Mouse (Mus musculus) lung, postnatal 10 days (tissue): ENCODE measurements around the gene Asah2.
"Not testable (repeated sequence)": the region's sequence is repeated elsewhere in the genome, so short reads cannot be mapped to it uniquely, and the experiment has no call there.

Source experiments
- DNase-seq: peaks from one replicate; pipeline ENCODE4 v3.0.0; 2021

The Asah2 gene

DNA sequence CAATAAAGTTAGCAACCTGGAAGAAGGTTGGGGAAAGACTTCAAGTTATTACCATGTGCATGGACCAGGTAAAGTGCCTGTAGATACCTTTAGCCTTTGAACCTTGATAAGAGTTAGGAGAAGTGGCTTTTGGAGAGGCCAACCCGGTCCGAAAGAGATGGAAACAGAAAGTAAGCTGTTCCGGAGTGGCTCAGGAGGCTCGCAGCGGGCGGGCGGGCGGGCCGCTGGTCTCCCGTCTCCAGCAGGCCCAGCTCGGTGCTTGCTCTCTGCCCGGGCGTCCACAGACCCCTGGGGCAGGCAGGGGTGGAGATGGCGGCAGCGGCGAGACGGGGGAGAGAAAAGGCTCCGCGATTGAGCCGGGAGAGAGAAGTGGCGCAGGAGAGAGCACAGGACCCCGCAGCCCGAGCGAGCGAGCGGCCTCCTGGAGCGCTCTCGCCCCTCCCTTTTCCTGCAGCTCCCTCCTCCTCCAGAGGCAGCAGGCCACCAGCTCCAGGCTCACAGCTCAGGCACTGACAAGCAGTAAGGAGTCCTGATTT, at the start of gene Asah2:
Asah2 (minus strand) TSS at position 441 of the 536 bp plus-strand sequence.
- peak; percentile 88 for DNase-seq

DNA sequence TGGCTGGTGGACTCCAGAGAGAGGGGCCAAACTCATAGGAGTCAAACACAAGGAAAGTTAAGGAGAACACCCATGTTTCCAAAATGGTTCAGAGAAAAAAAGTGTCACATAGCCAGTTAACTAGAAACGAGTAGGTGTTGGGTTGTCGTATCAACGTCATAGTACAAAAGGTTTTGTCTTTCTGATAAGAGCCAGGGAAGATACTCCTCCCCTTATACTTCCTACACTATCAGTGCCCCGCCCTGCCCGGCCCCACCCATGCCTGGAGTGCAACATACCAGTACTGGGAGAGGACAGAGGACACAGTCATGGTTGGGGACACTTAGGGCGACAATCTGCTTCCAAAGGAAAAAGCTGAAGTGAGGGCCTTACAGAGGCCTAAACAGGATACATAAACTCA, 49.0 kb upstream of the Asah2 start:
- no peak for DNase-seq

DNA sequence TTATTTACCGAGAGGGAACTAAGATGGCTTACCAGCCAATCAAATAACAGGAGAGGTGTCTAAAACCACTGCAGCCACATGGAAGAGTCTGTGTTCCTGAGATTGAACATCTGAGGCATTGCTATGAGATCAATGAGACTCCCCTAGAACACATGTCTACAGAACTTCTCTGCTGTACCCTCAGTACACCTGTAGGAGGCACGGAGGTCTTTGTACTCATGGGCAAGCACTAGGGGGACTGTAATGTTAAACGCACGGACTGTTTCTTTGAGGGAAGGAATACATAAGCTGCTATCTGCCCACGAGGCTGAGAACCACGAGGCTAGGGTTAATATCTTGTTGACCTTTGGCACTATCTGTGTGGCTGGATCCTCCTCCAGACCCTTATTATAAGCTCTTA, 44.5 kb upstream of the Asah2 start:
- DNase-seq = no peak

DNA sequence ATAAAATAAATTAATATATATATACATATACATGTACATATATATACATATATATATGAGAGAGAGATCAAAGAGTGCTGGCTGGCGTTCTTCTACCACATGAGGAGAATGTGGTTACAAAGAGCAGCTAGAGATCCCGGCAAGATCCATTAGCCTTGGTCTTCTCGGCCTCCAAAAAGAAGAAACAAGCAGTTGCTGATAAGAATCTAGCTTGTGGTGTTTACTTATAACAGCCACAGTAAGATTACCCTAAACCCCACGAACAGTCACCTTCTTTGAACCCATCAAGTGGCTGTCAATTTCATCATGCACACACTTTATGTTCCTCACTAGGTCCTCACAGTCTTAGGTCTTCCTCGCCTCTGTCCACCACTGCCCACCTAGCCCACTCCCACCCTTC, 40.7 kb upstream of the Asah2 start:
- DNase-seq = no peak

DNA sequence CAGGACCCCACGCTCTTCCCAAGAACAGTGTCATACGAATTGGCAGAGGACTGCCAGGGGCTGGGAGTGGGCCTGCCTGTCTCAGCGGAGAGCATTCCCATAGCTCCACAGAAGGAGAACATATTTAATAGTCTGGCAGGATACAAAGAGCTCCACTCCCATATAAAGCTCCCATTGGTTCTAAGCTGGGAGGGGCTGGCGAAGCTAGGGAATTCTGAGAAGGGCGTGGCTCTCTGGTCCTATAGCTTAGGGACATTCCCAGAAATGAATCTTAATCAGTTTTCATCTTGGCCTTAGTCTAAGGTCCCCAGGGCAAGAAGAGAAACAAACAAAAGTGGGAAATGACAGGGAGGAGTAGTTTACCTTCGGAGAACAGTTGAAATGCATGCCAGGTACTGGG, 34.4 kb upstream of the Asah2 start:
- DNase-seq = no peak

DNA sequence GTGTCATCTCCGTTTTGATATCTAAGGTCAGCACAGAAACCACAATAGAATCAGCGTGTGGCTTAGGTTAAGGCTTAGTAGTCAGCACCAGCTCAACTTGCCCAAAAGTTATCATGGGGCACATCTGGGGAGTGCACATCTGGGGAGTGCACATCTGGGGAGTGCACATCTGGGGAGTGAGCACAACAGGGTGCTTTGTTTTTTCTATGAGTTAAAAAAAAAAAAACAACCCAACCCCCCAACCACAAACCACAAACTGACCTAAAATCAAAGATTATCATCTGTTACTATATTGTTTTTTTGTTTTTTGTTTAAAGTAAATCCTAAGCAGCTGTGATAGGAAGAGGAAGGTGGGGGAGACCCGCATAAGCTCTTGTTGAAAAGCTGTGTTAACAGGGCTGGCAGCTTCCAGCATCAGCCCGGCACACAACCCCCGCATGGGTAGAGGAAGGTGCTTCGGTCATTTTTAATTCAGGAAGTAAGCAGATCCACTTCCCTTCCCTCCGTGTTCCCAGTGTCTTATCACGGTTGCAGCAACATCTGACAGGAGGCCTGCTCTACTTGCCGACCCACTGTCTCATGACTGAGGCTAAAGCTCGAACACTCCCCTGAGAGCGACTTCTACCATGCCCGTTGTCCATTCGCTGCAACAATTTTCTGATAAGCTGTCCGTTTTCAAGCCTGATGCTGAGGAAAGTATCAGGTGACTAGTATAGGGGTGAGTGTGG, 30.5 kb upstream of the Asah2 start:
- DNase-seq = no peak

DNA sequence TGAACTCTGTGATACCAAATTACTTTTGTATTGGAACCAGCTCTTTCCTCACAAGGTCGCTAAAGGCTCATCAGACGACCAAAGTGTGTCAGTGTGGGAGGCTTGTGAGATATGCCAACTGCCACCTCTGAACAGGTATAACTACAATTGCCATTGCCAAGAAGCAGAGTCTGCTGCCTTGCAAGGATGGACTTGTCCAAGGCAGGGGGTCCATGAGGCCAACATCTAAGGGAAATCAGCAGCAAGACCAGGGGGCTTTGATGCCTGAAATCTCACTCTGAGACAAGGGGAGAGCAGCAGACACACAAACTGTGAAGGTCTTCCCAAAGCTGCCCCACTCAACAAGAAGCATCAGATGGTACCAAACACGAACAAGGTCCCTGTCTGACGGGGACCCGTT, 29.9 kb upstream of the Asah2 start:
- DNase-seq = no peak

DNA sequence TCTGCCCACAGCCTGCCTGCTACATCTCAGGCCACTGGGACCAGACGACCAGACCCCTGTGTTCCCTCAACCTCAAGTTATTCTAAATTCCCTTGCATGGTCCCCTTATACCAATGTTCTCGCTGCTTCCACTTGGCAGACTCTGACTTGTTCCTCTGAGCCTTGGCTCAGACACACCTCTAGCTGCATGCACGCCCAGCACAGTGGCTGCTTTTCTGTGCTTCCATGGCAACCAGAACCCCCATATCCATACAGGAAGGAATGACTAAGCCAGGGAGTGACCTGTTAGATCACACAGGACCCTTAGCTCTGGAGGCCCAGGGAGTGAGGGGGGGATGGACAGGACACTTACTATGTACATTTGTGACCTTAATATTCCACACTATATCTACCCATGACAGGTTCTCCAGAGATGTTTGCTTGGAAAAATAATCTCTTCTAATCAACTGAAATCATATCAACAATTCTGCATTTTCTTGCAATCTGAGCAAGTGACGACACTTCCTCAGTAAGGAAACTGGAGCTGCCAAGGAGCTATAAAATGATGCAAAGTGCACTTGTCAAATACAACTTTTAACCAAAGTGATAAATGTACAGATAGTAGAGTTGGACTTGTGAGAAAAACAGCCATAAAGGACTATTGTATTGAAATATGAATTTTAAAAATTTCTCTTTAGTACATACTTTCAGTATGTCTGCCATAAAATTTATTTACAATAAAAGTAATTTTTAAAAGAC, 29.0 kb upstream of the Asah2 start:
- no peak for DNase-seq

DNA sequence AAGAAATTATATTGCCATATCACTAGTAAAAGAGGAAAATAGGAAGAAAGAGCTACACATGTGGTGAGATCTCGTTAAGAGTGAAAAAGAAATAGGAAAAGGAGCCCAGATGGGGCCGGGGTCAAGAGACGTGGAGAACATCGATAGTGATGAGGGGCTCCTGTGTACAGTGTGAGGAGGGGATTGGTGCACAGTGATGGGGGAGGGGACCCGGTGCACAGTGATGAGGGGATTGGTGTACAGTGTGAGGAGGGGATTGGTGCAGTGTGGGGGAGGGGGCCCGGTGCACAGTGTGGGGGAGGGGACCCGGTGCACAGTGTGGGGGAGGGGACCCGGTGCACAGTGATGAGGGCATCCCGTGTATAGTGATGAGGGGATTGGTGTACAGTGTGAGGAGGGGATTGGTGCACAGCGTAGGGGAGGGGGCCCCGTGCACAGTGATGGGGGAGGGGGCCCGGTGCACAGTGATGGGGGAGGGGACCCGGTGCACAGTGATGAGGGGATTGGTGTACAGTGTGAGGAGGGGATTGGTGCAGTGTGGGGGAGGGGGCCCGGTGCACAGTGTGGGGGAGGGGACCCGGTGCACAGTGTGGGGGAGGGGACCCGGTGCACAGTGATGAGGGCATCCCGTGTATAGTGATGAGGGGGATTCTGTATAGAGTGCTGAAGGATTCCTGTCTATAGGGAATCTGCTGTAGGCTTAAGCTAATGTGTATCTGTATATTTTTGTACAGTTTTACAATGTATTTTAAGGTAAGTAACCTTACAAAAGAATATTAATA, 23.9 kb upstream of the Asah2 start:
- not testable (repeated sequence) for DNase-seq

DNA sequence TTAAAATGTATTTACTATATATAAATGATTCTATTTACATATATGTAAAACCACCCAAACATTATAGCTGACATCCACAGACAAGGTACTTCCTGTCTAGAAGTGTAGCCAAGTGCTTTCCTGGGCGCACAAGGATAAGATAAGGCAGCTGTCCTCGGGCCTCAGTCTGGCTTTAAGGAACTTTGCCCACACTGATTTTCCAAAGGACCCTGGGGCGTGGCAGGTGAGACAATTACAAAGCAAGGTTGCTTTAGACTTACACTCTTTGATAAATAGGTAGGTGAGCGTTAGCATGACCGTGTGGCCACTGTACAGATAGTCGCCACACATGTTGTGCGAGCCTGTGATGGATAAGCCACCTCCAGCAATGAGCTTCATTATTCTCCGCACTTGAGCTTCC, 21.3 kb upstream of the Asah2 start:
- no peak for DNase-seq

DNA sequence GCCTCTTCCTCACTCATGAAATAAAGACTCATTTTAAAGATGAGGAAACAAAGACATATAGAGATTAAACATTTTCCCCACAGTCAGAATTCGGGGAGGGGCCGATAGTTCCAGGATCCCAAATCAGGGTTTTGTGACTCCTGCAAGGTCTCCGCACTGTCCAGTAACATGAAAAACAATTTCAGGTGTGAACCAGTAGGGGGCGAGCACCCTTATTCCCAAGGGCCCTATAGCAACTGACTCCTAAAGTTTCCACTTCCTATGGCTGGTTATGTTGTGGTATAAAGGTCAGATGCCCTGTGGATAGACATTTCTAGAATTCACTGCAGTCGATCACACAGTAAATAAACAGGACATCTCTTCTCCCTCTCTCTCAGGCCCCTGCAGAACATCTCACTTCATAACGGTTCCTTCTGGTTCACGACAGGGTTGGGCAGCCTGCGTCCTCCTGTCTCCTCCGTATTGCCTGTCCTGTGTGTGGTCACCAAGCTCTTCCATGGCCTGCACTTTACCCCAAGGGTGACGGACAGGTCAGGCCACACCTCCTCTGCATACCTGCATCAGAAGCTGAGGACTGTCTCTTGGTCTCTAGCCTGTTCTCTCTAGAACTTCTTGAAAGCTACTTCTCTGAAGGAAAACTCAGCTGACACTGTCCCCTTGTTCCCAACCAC, 19.3 kb upstream of the Asah2 start:
- peak; percentile 24 for DNase-seq

DNA sequence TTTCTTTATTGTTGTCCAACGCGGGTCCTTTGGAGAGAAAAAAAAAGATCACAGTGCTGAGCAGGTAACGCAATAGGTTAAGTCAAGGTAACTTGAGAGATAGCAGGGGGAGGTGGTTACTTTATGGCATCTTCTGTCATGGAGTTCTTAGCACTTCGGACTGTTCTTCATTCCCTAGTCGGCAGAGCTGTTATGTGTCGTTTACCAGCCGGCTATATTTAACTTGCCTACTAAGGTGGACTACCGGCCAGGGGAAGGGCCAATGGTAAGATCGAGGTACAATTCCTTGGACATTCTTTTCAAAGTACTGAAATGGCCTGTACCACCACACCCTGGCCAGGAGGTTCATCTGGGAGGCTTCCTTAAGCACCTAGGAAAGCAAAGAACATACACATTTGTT, 16.1 kb upstream of the Asah2 start:
- DNase-seq = no peak

DNA sequence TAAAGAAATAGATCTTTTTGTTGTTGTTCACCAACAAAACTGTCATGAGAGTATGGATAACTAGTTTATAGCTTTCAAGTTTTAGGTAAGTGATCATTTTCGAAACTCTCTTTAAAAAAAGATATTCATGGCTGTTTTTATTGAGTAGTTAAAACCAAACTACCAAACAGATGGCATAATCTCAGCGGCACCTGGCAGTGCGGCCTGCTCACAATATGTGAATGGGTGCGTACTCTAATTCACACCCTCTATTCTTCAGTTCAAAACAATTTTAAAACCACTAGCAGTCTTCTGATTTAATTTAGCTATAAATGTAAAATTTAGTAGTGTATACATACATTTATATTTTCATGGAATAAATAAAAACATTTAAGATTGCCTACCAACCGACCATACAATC, 15.2 kb upstream of the Asah2 start:
- no peak for DNase-seq

DNA sequence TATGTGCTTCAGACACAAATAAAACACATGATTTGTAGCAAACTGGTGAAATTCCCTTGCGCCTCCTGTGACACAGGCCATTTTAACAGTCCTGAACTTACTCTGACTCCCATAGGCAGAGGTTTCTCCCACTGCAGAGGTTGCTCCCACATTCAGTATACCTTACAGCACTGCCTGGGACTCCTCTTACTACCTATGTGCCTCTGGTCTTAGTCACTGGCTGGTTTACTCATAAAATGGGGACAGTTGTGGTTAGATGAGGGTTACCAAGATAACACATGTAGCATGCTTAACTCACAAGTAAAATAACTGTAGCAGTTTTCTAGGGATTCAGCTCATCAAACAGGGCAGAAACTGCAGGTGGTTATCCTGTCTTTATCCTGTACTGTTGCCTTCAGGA, 12.8 kb upstream of the Asah2 start:
- no peak for DNase-seq

DNA sequence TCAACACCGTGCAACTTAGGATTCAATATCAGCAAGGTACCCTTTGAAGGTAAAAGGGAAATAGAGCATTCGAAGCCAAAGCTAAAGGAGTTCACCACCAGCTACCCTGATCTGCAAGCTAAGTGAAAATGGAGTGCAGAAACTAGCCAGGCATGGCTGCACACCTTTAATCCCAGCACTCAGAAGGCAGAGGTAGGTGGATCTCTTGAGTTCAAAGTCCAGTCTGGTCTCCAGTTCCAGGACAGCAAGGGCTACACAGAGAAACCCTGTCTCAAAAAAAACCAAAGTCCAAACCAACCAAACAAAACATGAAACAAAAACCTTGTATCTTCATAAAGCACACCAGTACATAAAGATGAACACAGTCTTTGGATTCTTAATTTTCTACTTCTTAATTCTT, 11.7 kb upstream of the Asah2 start:
- no peak for DNase-seq

DNA sequence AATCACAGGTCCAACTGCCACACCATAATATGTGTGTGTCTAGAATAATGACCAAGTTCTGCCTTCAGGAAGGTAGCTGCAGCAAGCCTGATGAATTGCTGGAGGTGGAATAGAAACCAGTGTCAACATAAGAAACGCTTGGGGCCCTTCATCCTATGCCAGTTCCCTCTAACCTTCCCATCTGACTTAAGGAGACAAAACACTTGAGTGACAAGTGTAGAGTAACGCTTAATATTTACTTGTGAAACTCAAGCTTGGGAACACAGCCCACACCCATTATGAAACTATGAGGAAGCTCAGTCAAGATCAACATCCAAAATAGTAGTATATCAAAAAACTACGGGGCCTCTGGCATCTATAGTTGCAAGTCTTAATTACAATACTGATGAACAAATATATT, 10.5 kb upstream of the Asah2 start:
- peak; percentile 25 for DNase-seq

DNA sequence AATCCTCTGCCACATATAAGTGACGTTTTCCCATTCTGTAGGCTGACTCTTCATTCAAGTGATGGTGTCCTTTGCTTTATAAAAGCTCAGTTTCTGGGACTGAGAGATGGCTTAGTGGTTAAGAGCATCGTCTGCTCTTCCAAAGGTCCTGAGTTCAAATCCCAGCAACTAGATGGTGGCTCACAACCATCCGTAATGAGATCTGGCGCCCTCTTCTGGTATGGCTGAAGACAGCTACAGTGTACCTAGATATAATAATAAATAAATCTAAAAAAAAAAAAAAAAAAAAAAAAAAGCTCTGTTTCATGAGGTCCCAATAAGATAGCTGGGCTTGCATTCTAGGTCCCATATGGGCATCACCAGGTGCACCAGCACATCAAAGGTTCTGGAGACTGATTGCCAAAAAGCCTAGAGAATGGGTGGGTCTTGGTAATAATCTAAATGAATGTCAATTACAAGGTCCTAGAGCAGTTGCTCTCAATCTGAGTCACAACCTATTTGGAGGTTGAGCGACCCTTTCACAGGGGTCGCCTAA, 9.5 kb upstream of the Asah2 start:
- peak; percentile 26 for DNase-seq

DNA sequence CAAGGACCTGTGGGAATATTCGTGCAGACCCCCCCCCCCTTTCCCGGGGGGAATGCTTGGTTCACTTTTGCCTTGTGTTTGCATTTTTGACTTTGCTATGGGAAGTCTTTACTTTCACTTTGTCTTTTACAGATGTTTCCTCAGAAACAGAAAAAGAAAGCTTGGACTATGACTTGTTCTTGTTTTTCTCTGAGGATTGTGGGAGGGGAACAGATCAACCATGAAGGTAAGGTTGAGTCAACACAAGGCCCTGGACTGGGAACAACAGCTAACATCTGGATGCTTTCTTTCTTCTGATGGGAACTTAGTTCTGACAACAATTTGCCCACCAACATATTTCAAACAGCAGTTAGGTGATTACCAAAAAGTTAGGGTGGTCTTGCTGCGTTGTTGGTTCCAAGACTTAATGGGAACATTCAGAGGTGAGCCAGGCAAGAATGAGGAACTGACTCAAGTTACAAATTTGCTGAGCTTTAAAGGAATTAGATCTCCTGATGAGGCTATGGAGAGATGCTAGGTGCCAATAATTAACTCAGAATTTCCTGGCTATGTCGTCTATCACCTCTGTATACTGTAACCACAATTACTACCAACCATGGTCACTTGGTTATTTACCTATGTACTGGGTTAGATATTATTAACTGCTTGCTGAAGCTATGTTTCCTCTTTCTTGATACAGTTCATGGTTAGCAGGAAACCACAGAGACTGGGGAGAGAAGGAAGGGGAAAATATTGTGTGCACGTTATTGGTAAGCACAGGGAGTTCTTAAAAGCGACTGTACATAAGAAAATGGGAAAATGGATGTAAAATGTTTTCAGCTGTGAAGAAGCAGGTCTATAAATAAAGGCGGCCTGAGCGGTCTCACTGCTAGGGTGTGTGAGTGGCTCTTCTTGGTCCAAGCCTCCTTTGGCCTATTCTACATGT, 4.1 kb upstream of the Asah2 start:
- DNase-seq = no peak

DNA sequence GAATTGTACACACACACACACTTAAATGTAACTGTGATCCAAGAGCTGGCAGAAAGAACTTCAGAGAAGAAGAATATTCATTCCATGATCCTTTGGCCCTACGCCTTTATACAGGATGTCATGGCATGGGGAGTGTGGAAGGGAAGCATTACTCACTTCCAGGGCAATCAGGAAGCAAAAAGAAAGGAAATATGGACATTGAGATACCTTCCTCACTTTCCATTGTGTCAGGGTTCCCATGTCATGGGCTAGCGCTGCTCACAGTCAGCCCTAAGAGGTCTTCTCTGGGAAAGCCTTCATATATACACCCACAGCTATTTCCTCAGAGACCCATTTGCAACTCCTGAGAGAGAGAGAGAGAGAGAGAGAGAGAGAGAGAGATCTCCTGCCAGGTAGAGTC, 1.3 kb downstream of the Asah2 start:
- DNase-seq = no peak

DNA sequence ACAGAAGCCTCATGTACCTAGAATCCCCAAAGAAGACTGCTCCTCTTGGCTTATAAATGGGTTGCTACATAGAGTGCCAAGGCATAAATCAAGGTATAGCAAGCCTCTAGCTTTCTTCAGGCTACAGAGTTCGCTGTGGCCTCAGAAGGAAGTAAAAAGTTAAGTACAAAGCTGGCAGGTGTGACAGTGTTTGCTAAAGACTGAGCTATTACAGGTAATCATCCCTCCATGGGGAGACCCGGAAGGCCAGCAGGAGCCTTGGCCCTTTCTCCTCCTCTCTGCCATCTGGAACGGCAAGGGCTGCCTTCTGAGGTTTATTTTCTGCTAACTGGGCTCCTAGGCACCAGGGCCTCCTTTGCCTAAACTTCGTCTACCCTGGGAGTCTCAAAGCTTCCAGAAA, 3.8 kb downstream of the Asah2 start:
- no peak for DNase-seq

DNA sequence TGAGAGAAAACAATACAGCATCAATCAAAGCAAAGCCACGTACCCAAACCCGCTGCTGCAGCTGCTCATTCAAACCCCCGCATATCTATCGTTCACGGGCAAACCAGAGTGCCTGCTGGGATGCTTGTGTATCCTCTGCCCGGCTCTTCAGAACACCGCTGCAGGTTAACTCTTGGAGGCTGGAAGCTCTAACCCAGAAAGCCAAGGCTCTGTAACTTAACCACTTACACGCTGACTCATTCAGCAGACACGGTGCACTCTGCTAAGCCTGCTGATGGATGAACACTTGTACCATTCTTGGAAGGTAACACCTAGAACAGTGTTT, 5.1 kb downstream of the Asah2 start:
- DNase-seq = no peak
